Mouse (Mus musculus) liver, embryonic 16.5 days (tissue): Measurements from ENCODE around the gene Prss22. TPM values are rescaled to one million over a fixed set of nuclear protein-coding genes. Genes with fewer than 3 reads are reported as not detected.

ENCODE experiments used
- ATAC-seq: fragments of 200-750 bp; cut with Nextera tagmentation; 2 replicates; pipeline ENCODE4 v1.8.0; 2017; ENCODE audit warnings: low read depth, mild to moderate bottlenecking, moderate number of reproducible peaks, moderate library complexity
- H3K27ac ChIP-seq: fragments of 300-500 bp; sonication (generic); 2 replicates; pipeline ENCODE4 v1.5.1; 2014; ENCODE audit warnings: mild to moderate bottlenecking, low read length
- H3K27me3 ChIP-seq: fragments of 300-500 bp; sonication (generic); 2 replicates; pipeline ENCODE4 v1.6.1; 2014; ENCODE audit warnings: low read depth, low read length, mixed read lengths; ENCODE audit not compliant: control insufficient read depth, insufficient read depth
- H3K36me3 ChIP-seq: fragments of 300-500 bp; sonication (generic); 2 replicates; pipeline ENCODE4 v1.6.1; 2014; ENCODE audit warnings: mild to moderate bottlenecking; ENCODE audit not compliant: control insufficient read depth, insufficient read depth
- H3K4me1 ChIP-seq: fragments of 300-500 bp; sonication (generic); 2 replicates; pipeline ENCODE4 v1.6.1; 2014; ENCODE audit warnings: low read depth, low read length, mixed read lengths; ENCODE audit not compliant: control insufficient read depth
- H3K4me2 ChIP-seq: fragments of 300-500 bp; sonication (generic); 2 replicates; pipeline ENCODE4 v1.6.1; 2014; ENCODE audit warnings: low read depth, low read length, mixed read lengths
- H3K4me3 ChIP-seq: fragments of 300-500 bp; sonication (generic); 2 replicates; pipeline ENCODE4 v1.5.1; 2014; ENCODE audit warnings: low read depth, mild to moderate bottlenecking, low read length
- H3K9ac ChIP-seq: fragments of 300-500 bp; sonication (generic); 2 replicates; pipeline ENCODE4 v1.6.1; 2014; ENCODE audit warnings: low read depth, low read length
- H3K9me3 ChIP-seq: fragments of 300-500 bp; sonication (generic); replicated peaks from 2 replicates; pipeline ENCODE4 v1.6.1; 2016; ENCODE audit warnings: low read length; ENCODE audit not compliant: control insufficient read depth
- WGBS: fragments of 180-500 bp; shearing (Covaris S2); extraction: QIAGEN DNeasy Blood & Tissue Kit; methylation state at CpG from one replicate; pipeline ENCODE4 v1.1.7; 2014; ENCODE audit not compliant: insufficient replicate concordance; 5-methylcytosine and 5-hydroxymethylcytosine counted together
- polyA plus RNA-seq: library from polyadenylated mRNA; unstranded; fragments of >200 nt; fragmentation: Nextera tagmentation; extraction: Ambion mirVana; gene quantifications from 2 replicates; pipeline ENCODE4 v1.2.1, GENCODE M21; 2015

Prss22 gene
- polyA plus RNA-seq, 1 experiment from 2014 or later, result not detected

- H3K27ac ChIP-seq, result no peak overlapping the region
- H3K4me1 ChIP-seq, result no peaks in the 10 kb centered on the region
- no peak overlapping the region for H3K9ac ChIP-seq
- H3K4me2 ChIP-seq, result no peak overlapping the region
- ATAC-seq, result no peak
- WGBS, result 58% methylated on average over 7 of the region's 7 CpGs
- H3K27me3 ChIP-seq, result no peaks in the 10 kb centered on the region
- no peaks in the 10 kb centered on the region for H3K36me3 ChIP-seq
- H3K9me3 ChIP-seq, result no peaks in the 10 kb centered on the region
- no peak overlapping the region for H3K4me3 ChIP-seq
Observed at GRCm38 (mm10) chr17:24029477-24029876, 31.6 kb upstream of the Prss22 start.

GRCm38 (mm10) chr17:24021375-24022199, 23.7 kb upstream of the Prss22 start:
- Histone ChIP-seq H3K4me1 (peaks cover 3% of the 10 kb centered on the region), H3K27ac (no peak overlapping the region), H3K27me3 (no peaks in the 10 kb centered on the region), H3K4me3 (no peak overlapping the region), H3K9me3 (no peaks in the 10 kb centered on the region), H3K36me3 (no peaks in the 10 kb centered on the region), H3K4me2 (no peak overlapping the region), H3K9ac (no peak overlapping the region)
- ATAC-seq, result peak; percentile 59; the same call in 1 of the 2 replicates
- WGBS, result 43% methylated on average over 5 of the region's 5 CpGs

GRCm38 (mm10) chr17:24020696-24021095, 22.8 kb upstream of the Prss22 start:
- H3K4me2 ChIP-seq, result no peak overlapping the region
- no peak overlapping the region for H3K4me3 ChIP-seq
- ATAC-seq, result no peak
- no peaks in the 10 kb centered on the region for H3K36me3 ChIP-seq
- peaks cover 3% of the 10 kb centered on the region for H3K4me1 ChIP-seq
- H3K27ac ChIP-seq, result no peak overlapping the region
- 70% methylated on average over 6 of the region's 6 CpGs for WGBS
- no peak overlapping the region for H3K9ac ChIP-seq
- no peaks in the 10 kb centered on the region for H3K9me3 ChIP-seq
- no peaks in the 10 kb centered on the region for H3K27me3 ChIP-seq

- no peak for ATAC-seq
- H3K9ac ChIP-seq, result no peak overlapping the region
- H3K27me3 ChIP-seq, result no peaks in the 10 kb centered on the region
- H3K27ac ChIP-seq, result no peak overlapping the region
- no peak overlapping the region for H3K4me3 ChIP-seq
- no peaks in the 10 kb centered on the region for H3K4me1 ChIP-seq
- WGBS, result 22% methylated on average over 14 of the region's 14 CpGs
- no peaks in the 10 kb centered on the region for H3K36me3 ChIP-seq
- H3K9me3 ChIP-seq, result no peaks in the 10 kb centered on the region
- no peak overlapping the region for H3K4me2 ChIP-seq
Observed at GRCm38 (mm10) chr17:24015727-24016126, 17.8 kb upstream of the Prss22 start.

- ATAC-seq, result no peak
- no peaks in the 10 kb centered on the region for H3K9me3 ChIP-seq
- no peak overlapping the region for H3K9ac ChIP-seq
Observed at GRCm38 (mm10) chr17:24014433-24014965, 16.6 kb upstream of the Prss22 start.

GRCm38 (mm10) chr17:24012921-24013320, 15.0 kb upstream of the Prss22 start:
- Histone ChIP-seq H3K4me3 (no peak overlapping the region), H3K27me3 (no peaks in the 10 kb centered on the region), H3K27ac (no peak overlapping the region), H3K9me3 (no peaks in the 10 kb centered on the region), H3K9ac (no peak overlapping the region), H3K4me1 (no peaks in the 10 kb centered on the region), H3K4me2 (no peak overlapping the region), H3K36me3 (no peaks in the 10 kb centered on the region)
- ATAC-seq, result no peak
- 60% methylated on average over 2 of the region's 2 CpGs for WGBS

More at GRCm38 (mm10) chr17:24014433-24014965, 16.6 kb upstream of the Prss22 start:
- WGBS, result 55% methylated on average over 5 of the region's 5 CpGs
- Histone ChIP-seq H3K4me3 (no peak overlapping the region), H3K27me3 (no peaks in the 10 kb centered on the region), H3K4me2 (no peak overlapping the region), H3K27ac (no peak overlapping the region), H3K4me1 (no peaks in the 10 kb centered on the region), H3K36me3 (no peaks in the 10 kb centered on the region)

- H3K4me1 ChIP-seq, result no peaks in the 10 kb centered on the region
- H3K9me3 ChIP-seq, result no peaks in the 10 kb centered on the region
- 45% methylated on average over 5 of the region's 5 CpGs for WGBS
- H3K4me2 ChIP-seq, result no peak overlapping the region
- no peak overlapping the region for H3K4me3 ChIP-seq
- no peak overlapping the region for H3K9ac ChIP-seq
- no peak overlapping the region for H3K27ac ChIP-seq
- H3K36me3 ChIP-seq, result no peaks in the 10 kb centered on the region
- no peaks in the 10 kb centered on the region for H3K27me3 ChIP-seq
- ATAC-seq, result no peak
Observed at GRCm38 (mm10) chr17:24009617-24010016, 11.7 kb upstream of the Prss22 start.

- H3K4me1 ChIP-seq, result no peaks in the 10 kb centered on the region
- H3K4me3 ChIP-seq, result no peak overlapping the region
- no peaks in the 10 kb centered on the region for H3K36me3 ChIP-seq
- no peak for ATAC-seq
- no peak overlapping the region for H3K9ac ChIP-seq
- no peak overlapping the region for H3K4me2 ChIP-seq
- no peaks in the 10 kb centered on the region for H3K27me3 ChIP-seq
- 52% methylated on average over 4 of the region's 4 CpGs for WGBS
- no peaks in the 10 kb centered on the region for H3K9me3 ChIP-seq
- no peak overlapping the region for H3K27ac ChIP-seq
Observed at GRCm38 (mm10) chr17:24008105-24008504, 10.2 kb upstream of the Prss22 start.

- H3K36me3 ChIP-seq, result no peaks in the 10 kb centered on the region
- H3K9ac ChIP-seq, result no peak overlapping the region
- H3K27ac ChIP-seq, result no peak overlapping the region
- ATAC-seq, result no peak; the same call in 1 of the 2 replicates
- no peaks in the 10 kb centered on the region for H3K27me3 ChIP-seq
- no peaks in the 10 kb centered on the region for H3K9me3 ChIP-seq
- H3K4me2 ChIP-seq, result no peak overlapping the region
- no peak overlapping the region for H3K4me3 ChIP-seq
- WGBS, result 33% methylated on average over 1 of the region's 1 CpGs
- H3K4me1 ChIP-seq, result no peaks in the 10 kb centered on the region
Observed at GRCm38 (mm10) chr17:24007391-24007790, 9.5 kb upstream of the Prss22 start.
